Mouse (Mus musculus): ENCODE measurements around the gene Npm1.

DNA sequence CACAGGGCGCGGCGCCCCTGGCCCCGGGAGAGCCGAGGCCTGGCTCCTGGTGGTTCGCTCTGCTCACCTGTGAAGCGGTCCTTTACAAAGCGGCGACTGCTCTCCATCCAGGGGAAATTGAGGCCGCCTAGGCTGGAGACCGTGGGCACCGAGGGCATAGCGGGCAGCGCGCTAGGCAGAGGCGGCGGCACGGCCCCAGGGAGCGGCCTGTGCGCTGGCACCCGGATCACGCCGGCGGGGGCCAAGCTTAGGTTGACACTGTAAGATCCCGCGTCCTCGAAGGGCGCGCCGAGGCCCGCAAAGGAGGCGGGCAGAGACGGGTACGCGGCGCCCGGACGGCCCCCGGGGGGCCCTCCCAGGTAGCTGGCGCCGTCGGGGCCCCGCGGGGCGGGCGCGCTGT, 40.0 kb upstream of the Npm1 start:
- TF ChIP-seq CTCF (IDR thresholded peaks at IDR 0.05), result no peak
- no peak for TF ChIP-seq EP300 (IDR thresholded peaks at IDR 0.05; ENCODE audit: insufficient read depth, low read depth, low read length)
- TF ChIP-seq POLR2A (IDR thresholded peaks at IDR 0.05; ENCODE audit: insufficient read depth, low read depth, low read length), result no peak

Measured in heart, adult 2 months (tissue).